Mouse (Mus musculus) spleen, postnatal 4 days (tissue): ENCODE measurements around the gene Adssl1.

Experiments
- DNase-seq, 2 experiments: peaks; one replicate each; pipeline ENCODE4 v3.0.0; 2022; ENCODE audit warnings: low spot score in 2 of 2

Gene Adssl1

GRCm38 (mm10) chr12:112619686-112620353 lies at the start of gene Adssl1:
Gene Adssl1 (plus strand): TSS chr12:112620045.
- peak; percentile 55 to 81 for DNase-seq

GRCm38 (mm10) chr12:112570160-112570559 lies 49.7 kb upstream of the Adssl1 start:
- no peak for DNase-seq

GRCm38 (mm10) chr12:112571064-112571463 lies 48.8 kb upstream of the Adssl1 start:
- DNase-seq: no peak

- DNase-seq: no peak
Observed at GRCm38 (mm10) chr12:112575274-112575986, 44.4 kb upstream of the Adssl1 start.

GRCm38 (mm10) chr12:112576341-112576740 lies 43.5 kb upstream of the Adssl1 start:
- no peak for DNase-seq

GRCm38 (mm10) chr12:112576749-112577148 lies 43.1 kb upstream of the Adssl1 start:
- no peak for DNase-seq

GRCm38 (mm10) chr12:112578296-112579090 lies 41.4 kb upstream of the Adssl1 start:
- DNase-seq: no peak

GRCm38 (mm10) chr12:112579430-112579829 lies 40.4 kb upstream of the Adssl1 start:
- no peak for DNase-seq

- no peak for DNase-seq
Observed at GRCm38 (mm10) chr12:112579926-112580325, 39.9 kb upstream of the Adssl1 start.

GRCm38 (mm10) chr12:112581113-112581512 lies 38.7 kb upstream of the Adssl1 start:
- DNase-seq: no peak

GRCm38 (mm10) chr12:112584954-112585353 lies 34.9 kb upstream of the Adssl1 start:
- DNase-seq: no peak

- DNase-seq: peak in 1 of 2 experiments; percentile 60
Observed at GRCm38 (mm10) chr12:112585924-112586538, 33.8 kb upstream of the Adssl1 start.

GRCm38 (mm10) chr12:112587125-112588124 lies 32.4 kb upstream of the Adssl1 start:
- peak in 1 of 2 experiments; percentile 60 for DNase-seq

GRCm38 (mm10) chr12:112588426-112589256 lies 31.2 kb upstream of the Adssl1 start, which contains the start of gene Inf2:
Gene Inf2 (plus strand): TSS chr12:112588784.
- peak; percentile 67 to 84 for DNase-seq

GRCm38 (mm10) chr12:112589491-112590191 lies 30.2 kb upstream of the Adssl1 start:
- peak in 1 of 2 experiments; percentile 59 for DNase-seq

GRCm38 (mm10) chr12:112590566-112591239 lies 29.1 kb upstream of the Adssl1 start:
- no peak for DNase-seq

- no peak for DNase-seq
Observed at GRCm38 (mm10) chr12:112591240-112591639, 28.6 kb upstream of the Adssl1 start.

- DNase-seq: no peak
Observed at GRCm38 (mm10) chr12:112591730-112592129, 28.1 kb upstream of the Adssl1 start.
